Mouse (Mus musculus) regulatory T cell (primary cell): ENCODE results near the gene Trim24.
"Not testable (repeated sequence)": the region's sequence is repeated elsewhere in the genome, so short reads cannot be mapped to it uniquely, and the experiment has no call there.

Experiments
- in situ Hi-C: fragments of 300-600 bp; cut with MboI, MseI; formaldehyde crosslinking; loops from one replicate; pipeline ENCODE4 v1.15.1; 2025; ENCODE audit warnings: high pct_unique_total_duplicates

Gene Trim24

GRCm38 (mm10) chr6:37870245-37871136, at the start of gene Trim24:
TSS of gene Trim24 (plus strand) at chr6:37870811.
- in situ Hi-C loops: no loop called here

- in situ Hi-C loops: no loop called here
These were observed 49.0 kb upstream of the Trim24 start for GRCm38 (mm10) chr6:37821531-37822051.

DNA sequence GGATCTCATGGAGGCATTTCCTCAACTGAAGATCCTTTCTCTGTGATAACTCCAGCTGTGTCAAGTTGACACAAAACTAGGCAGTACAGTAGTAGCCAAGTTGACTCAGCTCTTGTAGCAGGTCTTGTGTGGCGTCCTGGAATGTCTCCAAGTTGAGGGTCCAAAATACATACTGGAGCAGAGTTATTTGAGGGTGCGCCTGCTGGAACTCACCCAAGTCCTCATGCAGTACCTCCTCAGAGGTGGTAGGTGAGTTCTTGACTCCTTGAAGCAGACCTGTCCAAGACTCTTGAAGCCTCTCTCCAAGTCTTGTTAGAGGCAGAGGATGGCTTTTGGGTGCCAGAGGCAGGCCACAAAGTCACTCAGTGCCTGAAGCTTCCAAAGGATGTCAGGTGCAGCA, 48.2 kb upstream of the Trim24 start:
- in situ Hi-C loops: no loop called here

GRCm38 (mm10) chr6:37823731-37824130, 46.9 kb upstream of the Trim24 start:
- in situ Hi-C loops: no loop called here

GRCm38 (mm10) chr6:37825331-37826115, 45.1 kb upstream of the Trim24 start:
- in situ Hi-C loops: not testable (repeated sequence)

GRCm38 (mm10) chr6:37828955-37829354, 41.7 kb upstream of the Trim24 start:
- in situ Hi-C loops: no loop called here

GRCm38 (mm10) chr6:37829631-37830030, 41.0 kb upstream of the Trim24 start:
- in situ Hi-C loops: no loop called here

- in situ Hi-C loops: no loop called here
These were observed 36.9 kb upstream of the Trim24 start for GRCm38 (mm10) chr6:37833691-37834090.

- in situ Hi-C loops: not testable (repeated sequence)
These were observed 33.6 kb upstream of the Trim24 start for GRCm38 (mm10) chr6:37836951-37837565.

GRCm38 (mm10) chr6:37842779-37843605, 27.6 kb upstream of the Trim24 start:
- in situ Hi-C loops: no loop called here

- in situ Hi-C loops: no loop called here
These were observed 26.9 kb upstream of the Trim24 start for GRCm38 (mm10) chr6:37843647-37844273.

DNA sequence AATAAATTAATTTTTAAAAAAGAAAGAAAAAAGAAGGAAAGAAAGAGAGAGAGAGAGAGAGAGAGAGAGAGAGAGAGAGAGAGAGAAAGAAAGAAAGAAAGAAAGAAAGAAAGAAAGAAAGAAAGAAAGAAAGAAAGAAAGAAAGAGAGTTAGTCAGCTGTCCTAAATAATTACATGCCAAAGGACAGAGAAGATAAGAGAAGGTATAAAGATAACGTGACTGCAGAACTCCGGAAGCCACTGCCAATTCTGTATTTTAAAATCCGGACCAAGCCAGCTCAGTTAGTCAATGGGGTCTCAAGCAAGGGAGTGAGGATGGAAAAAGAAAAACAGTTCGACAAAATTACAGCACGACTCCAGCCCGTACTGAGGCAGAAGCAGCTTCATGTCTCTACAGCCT, 25.7 kb upstream of the Trim24 start:
- in situ Hi-C loops: not testable (repeated sequence)

GRCm38 (mm10) chr6:37847531-37847930, 23.1 kb upstream of the Trim24 start:
- in situ Hi-C loops: not testable (repeated sequence)

- in situ Hi-C loops: no loop called here
These were observed 19.3 kb upstream of the Trim24 start for GRCm38 (mm10) chr6:37851352-37851751.

GRCm38 (mm10) chr6:37853289-37853688, 17.3 kb upstream of the Trim24 start:
- in situ Hi-C loops: no loop called here

DNA sequence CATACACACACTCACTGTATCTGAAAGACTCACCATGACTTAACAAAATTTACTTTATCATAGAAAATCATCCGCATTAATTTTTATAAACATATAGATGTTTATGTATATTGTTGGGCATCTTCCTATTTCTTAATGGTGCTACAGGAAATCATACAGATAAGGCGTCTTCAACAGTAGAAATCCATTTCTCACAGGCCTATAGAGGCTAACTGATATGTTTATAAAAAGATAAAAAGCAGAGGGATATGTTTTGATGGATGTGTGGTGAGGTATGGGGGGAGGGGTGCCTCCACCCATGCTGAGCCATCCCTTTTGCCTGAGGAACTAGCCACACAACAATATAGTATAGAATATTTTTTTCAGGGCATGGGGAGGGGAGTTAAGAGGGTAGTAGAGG, 15.2 kb upstream of the Trim24 start:
- in situ Hi-C loops: no loop called here

DNA sequence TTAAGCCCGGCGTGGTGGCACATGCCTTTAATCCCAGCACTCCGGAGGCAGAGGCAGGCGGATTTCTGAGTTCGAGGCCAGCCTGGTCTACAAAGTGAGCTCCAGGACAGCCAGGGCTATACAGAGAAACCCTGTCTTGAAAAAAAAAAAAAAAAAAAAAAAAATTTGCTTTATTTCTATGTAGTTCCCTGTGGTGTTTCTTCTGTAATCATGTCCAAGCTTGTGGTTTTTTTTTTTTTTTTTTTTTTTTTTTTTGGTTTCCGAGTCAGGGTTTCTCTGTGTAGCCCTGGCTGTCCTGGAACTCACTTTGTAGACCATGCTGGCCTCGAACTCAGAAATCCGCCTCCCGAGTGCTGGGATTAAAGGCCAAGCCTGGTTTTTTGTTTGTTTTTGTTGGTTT, 14.3 kb upstream of the Trim24 start:
- in situ Hi-C loops: not testable (repeated sequence)

GRCm38 (mm10) chr6:37857196-37857874, 13.3 kb upstream of the Trim24 start:
- in situ Hi-C loops: no loop called here

DNA sequence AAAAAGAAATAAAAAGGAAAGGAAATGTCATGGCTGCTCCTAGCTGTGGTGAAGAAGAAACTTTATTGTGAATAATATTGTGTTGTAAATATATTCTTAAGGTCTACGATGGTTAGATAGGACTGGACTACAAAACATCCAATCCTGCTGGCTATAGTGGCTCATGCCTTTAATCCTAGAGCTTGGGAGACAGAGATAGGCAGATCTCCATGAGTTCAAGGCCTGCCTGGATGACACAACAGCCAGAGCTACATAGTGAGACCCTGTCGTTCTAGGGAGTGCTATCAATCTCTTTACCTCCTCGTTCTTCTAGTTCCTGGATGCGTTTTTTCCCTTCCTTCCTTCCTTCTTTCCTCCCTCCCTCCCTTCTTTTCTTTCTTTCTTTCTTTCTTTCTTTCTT, 12.5 kb upstream of the Trim24 start:
- in situ Hi-C loops: no loop called here

GRCm38 (mm10) chr6:37862893-37863292, 7.7 kb upstream of the Trim24 start:
- in situ Hi-C loops: loop anchor here (10.0 kb wide), 1 partner anchor 672 kb away; the partner anchor contains the start of gene Fmc1
